Mouse (Mus musculus) hindbrain, embryonic 12.5 days (tissue): Measurements from ENCODE around the gene Fzd7. TPM values are rescaled to one million over a fixed set of nuclear protein-coding genes. Genes with fewer than 3 reads are reported as not detected.

Experiments used
- ATAC-seq: fragments of 200-750 bp; cut with Nextera tagmentation; 2 replicates; pipeline ENCODE4 v1.8.0; 2017; ENCODE audit warnings: moderate TSS enrichment; ENCODE audit not compliant: low FRiP score
- H3K27ac ChIP-seq: fragments of 300-500 bp; sonication (generic); 2 replicates; pipeline ENCODE4 v1.5.1; 2016; ENCODE audit warnings: mild to moderate bottlenecking
- H3K27me3 ChIP-seq: fragments of 300-500 bp; sonication (generic); 2 replicates; pipeline ENCODE4 v1.6.1; 2016; ENCODE audit warnings: mild to moderate bottlenecking
- H3K36me3 ChIP-seq: fragments of 300-500 bp; sonication (generic); 2 replicates; pipeline ENCODE4 v1.6.1; 2016; ENCODE audit warnings: mild to moderate bottlenecking
- H3K4me1 ChIP-seq: fragments of 300-500 bp; sonication (generic); 2 replicates; pipeline ENCODE4 v1.6.1; 2016
- H3K4me2 ChIP-seq: fragments of 300-500 bp; sonication (generic); replicated peaks from 2 replicates; pipeline ENCODE4 v1.6.1; 2016; ENCODE audit warnings: mild to moderate bottlenecking
- H3K4me3 ChIP-seq: fragments of 300-500 bp; sonication (generic); 2 replicates; pipeline ENCODE4 v1.5.1; 2016; ENCODE audit warnings: mild to moderate bottlenecking
- H3K9ac ChIP-seq: fragments of 300-500 bp; sonication (generic); 2 replicates; pipeline ENCODE4 v1.6.1; 2016; ENCODE audit warnings: mild to moderate bottlenecking, moderate library complexity
- H3K9me3 ChIP-seq: fragments of 300-500 bp; sonication (generic); replicated peaks from 2 replicates; pipeline ENCODE4 v1.6.1; 2016; ENCODE audit warnings: mild to moderate bottlenecking
- WGBS: fragments of 180-500 bp; shearing (Covaris S2); methylation state at CpG from one replicate; pipeline ENCODE4 v1.1.7; 2016; 5-methylcytosine and 5-hydroxymethylcytosine counted together
- polyA plus RNA-seq: library from polyadenylated mRNA; unstranded; fragments of >200 nt; fragmentation: Nextera tagmentation; extraction: Ambion mirVana; gene quantifications from 2 replicates; pipeline ENCODE4 v1.2.1, GENCODE M21; 2016

Fzd7 gene
- polyA plus RNA-seq, 1 experiment from 2014 or later: 19.0 TPM

DNA sequence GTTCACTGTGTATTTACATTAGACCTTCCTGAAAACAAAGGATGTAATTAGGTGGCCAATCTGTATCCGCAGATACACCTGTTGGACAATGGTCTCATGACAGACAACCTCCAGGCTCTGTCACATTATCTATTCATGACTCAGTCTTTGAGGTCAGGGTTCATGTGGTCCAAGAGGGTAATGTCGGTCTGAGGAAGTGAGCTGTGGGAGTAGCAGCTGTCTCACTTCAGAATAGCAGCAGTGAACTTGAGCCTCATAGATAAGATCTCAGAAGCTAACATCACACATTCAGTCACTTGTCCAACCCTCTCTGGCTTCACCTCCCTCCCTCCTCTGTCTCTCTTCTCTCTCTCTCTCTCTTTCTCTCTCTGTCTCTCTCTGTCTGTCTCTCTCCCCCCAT, 6.6 kb upstream of the Fzd7 start:
- ATAC-seq: no peak
- Histone ChIP-seq H3K4me3 (no peak overlapping the region), H3K9ac (no peak overlapping the region), H3K4me2 (no peak overlapping the region), H3K9me3 (no peaks in the 10 kb centered on the region), H3K36me3 (no peaks in the 10 kb centered on the region), H3K4me1 (peaks cover 21% of the 10 kb centered on the region), H3K27me3 (peaks cover 2% of the 10 kb centered on the region; the same call in 1 of the 2 replicates), H3K27ac (no peak overlapping the region)
- 26% methylated on average over 2 of the region's 2 CpGs for WGBS

DNA sequence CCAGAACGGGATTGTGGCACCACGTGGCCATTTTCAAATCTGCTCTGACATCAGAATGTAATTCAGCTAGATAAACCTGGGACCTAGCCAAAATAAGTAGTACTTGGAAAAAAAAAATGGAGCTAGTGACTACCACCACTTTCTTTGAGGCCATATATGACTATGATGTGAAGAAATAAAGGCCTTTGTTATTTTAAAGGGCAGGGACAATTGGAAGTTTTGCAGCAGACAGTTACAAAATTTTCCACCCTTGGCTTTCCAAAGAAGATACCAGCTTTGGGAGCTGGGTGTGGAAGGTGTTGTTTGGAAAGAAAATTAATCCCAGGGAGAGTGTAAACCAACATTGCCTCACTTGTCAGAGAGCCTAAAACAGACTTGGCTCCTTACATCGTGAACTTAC, 3.3 kb upstream of the Fzd7 start:
- no peak overlapping the region for H3K4me2 ChIP-seq
- WGBS: 81% methylated on average over 3 of the region's 3 CpGs
- no peak overlapping the region for H3K9ac ChIP-seq
- peaks cover 2% of the 10 kb centered on the region for H3K27me3 ChIP-seq
- H3K36me3 ChIP-seq: no peaks in the 10 kb centered on the region
- H3K27ac ChIP-seq: no peak overlapping the region
- no peaks in the 10 kb centered on the region for H3K9me3 ChIP-seq
- no peak overlapping the region for H3K4me3 ChIP-seq
- H3K4me1 ChIP-seq: peaks cover 21% of the 10 kb centered on the region
- no peak for ATAC-seq

GRCm38 (mm10) chr1:59480821-59481455, 1.3 kb upstream of the Fzd7 start:
- Histone ChIP-seq H3K9me3 (no peaks in the 10 kb centered on the region), H3K27me3 (no peaks in the 10 kb centered on the region; the same call in none of the 2 replicates), H3K4me2 (peak overlapping the region; percentile 98), H3K36me3 (no peaks in the 10 kb centered on the region), H3K4me3 (peak overlapping the region; percentile 79), H3K9ac (peak overlapping the region; percentile 33), H3K4me1 (peaks cover 33% of the 10 kb centered on the region), H3K27ac (peak overlapping the region; percentile 84)
- WGBS: 2% methylated on average over 23 of the region's 23 CpGs
- ATAC-seq: no peak

GRCm38 (mm10) chr1:59481456-59482291, 550 bp upstream of the Fzd7 start:
- H3K4me1 ChIP-seq: peaks cover 36% of the 10 kb centered on the region
- peak overlapping the region; percentile 84 for H3K27ac ChIP-seq
- peak overlapping the region; percentile 87 for H3K9ac ChIP-seq
- peak overlapping the region; percentile 98 for H3K4me2 ChIP-seq
- no peaks in the 10 kb centered on the region for H3K9me3 ChIP-seq
- WGBS: under 1% methylated on average over 54 of the region's 57 CpGs
- ATAC-seq: peak; percentile 94
- H3K27me3 ChIP-seq: no peaks in the 10 kb centered on the region; the same call in none of the 2 replicates
- no peaks in the 10 kb centered on the region for H3K36me3 ChIP-seq
- peak overlapping the region; percentile 79 for H3K4me3 ChIP-seq

- H3K9me3 ChIP-seq: no peaks in the 10 kb centered on the region
- peak overlapping the region; percentile 87 for H3K9ac ChIP-seq
- peak overlapping the region; percentile 83 for H3K27ac ChIP-seq
- no peaks in the 10 kb centered on the region; the same call in 1 of the 2 replicates for H3K27me3 ChIP-seq
- H3K4me1 ChIP-seq: peaks cover 48% of the 10 kb centered on the region
- peak; percentile 5 for ATAC-seq
- under 1% methylated on average over 88 of the region's 88 CpGs for WGBS
- H3K4me2 ChIP-seq: peak overlapping the region; percentile 98
- H3K36me3 ChIP-seq: no peaks in the 10 kb centered on the region
- peak overlapping the region; percentile 79 for H3K4me3 ChIP-seq
These were observed 684 bp downstream of the Fzd7 start for GRCm38 (mm10) chr1:59482696-59483520.

- H3K4me3 ChIP-seq: peak overlapping the region; percentile 79
- ATAC-seq: peak; percentile 62
- H3K4me2 ChIP-seq: peak overlapping the region; percentile 98
- no peaks in the 10 kb centered on the region for H3K36me3 ChIP-seq
- peak overlapping the region; percentile 87 for H3K9ac ChIP-seq
- no peaks in the 10 kb centered on the region; the same call in 1 of the 2 replicates for H3K27me3 ChIP-seq
- WGBS: 2% methylated on average over 46 of the region's 46 CpGs
- peak overlapping the region; percentile 84 for H3K27ac ChIP-seq
- no peaks in the 10 kb centered on the region for H3K9me3 ChIP-seq
- peaks cover 49% of the 10 kb centered on the region for H3K4me1 ChIP-seq
These were observed 1.5 kb downstream of the Fzd7 start for GRCm38 (mm10) chr1:59483521-59484245.

DNA sequence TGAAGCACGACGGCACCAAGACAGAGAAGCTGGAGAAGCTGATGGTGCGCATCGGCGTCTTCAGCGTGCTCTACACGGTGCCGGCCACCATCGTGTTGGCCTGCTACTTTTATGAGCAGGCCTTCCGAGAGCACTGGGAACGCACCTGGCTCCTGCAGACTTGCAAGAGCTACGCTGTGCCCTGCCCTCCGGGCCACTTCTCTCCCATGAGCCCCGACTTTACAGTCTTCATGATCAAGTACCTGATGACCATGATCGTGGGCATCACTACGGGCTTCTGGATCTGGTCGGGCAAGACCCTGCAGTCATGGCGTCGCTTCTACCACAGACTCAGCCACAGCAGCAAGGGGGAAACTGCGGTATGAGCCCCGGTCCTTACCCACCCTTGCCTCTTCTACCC, 2.1 kb downstream of the Fzd7 start:
- H3K9me3 ChIP-seq: no peaks in the 10 kb centered on the region
- H3K4me2 ChIP-seq: peak overlapping the region; percentile 98
- H3K36me3 ChIP-seq: no peaks in the 10 kb centered on the region
- no peaks in the 10 kb centered on the region; the same call in 1 of the 2 replicates for H3K27me3 ChIP-seq
- peak overlapping the region; percentile 79 for H3K4me3 ChIP-seq
- WGBS: 3% methylated on average over 21 of the region's 21 CpGs
- peaks cover 49% of the 10 kb centered on the region for H3K4me1 ChIP-seq
- peak overlapping the region; percentile 84 for H3K27ac ChIP-seq
- no peak for ATAC-seq
- H3K9ac ChIP-seq: peak overlapping the region; percentile 87

GRCm38 (mm10) chr1:59484791-59485785, 2.9 kb downstream of the Fzd7 start:
- peak overlapping the region; percentile 87 for H3K9ac ChIP-seq
- H3K27me3 ChIP-seq: no peaks in the 10 kb centered on the region; the same call in 1 of the 2 replicates
- peaks cover 49% of the 10 kb centered on the region for H3K4me1 ChIP-seq
- peak overlapping the region; percentile 98 for H3K4me2 ChIP-seq
- H3K27ac ChIP-seq: peak overlapping the region; percentile 84
- H3K36me3 ChIP-seq: no peaks in the 10 kb centered on the region
- no peaks in the 10 kb centered on the region for H3K9me3 ChIP-seq
- 2% methylated on average over 16 of the region's 16 CpGs for WGBS
- ATAC-seq: no peak
- peak overlapping the region; percentile 79 for H3K4me3 ChIP-seq

- Histone ChIP-seq H3K9me3 (no peaks in the 10 kb centered on the region), H3K4me1 (peaks cover 47% of the 10 kb centered on the region), H3K4me2 (peak overlapping the region; percentile 98), H3K36me3 (no peaks in the 10 kb centered on the region), H3K9ac (peak overlapping the region; percentile 87), H3K27me3 (no peaks in the 10 kb centered on the region; the same call in 1 of the 2 replicates), H3K4me3 (peak overlapping the region; percentile 79), H3K27ac (peak overlapping the region; percentile 84)
- no peak for ATAC-seq
- WGBS: 29% methylated on average over 4 of the region's 4 CpGs
These were observed 3.6 kb downstream of the Fzd7 start for GRCm38 (mm10) chr1:59485803-59486202.

GRCm38 (mm10) chr1:59487651-59488051, 5.4 kb downstream of the Fzd7 start:
- peak overlapping the region; percentile 50; the same call in 1 of the 2 replicates for H3K27ac ChIP-seq
- H3K4me3 ChIP-seq: peak overlapping the region; percentile 20
- no peaks in the 10 kb centered on the region; the same call in 1 of the 2 replicates for H3K27me3 ChIP-seq

More at GRCm38 (mm10) chr1:59487651-59488051, 5.4 kb downstream of the Fzd7 start:
- no peaks in the 10 kb centered on the region for H3K36me3 ChIP-seq
- peaks cover 40% of the 10 kb centered on the region for H3K4me1 ChIP-seq
- H3K9me3 ChIP-seq: no peaks in the 10 kb centered on the region
- WGBS: 5% methylated on average over 10 of the region's 10 CpGs
- no peak for ATAC-seq
- peak overlapping the region; percentile 44 for H3K9ac ChIP-seq
- peak overlapping the region; percentile 98 for H3K4me2 ChIP-seq
